Mouse (Mus musculus): ENCODE data around the gene Olfr625-ps1. TPM values are rescaled to one million over a fixed set of nuclear protein-coding genes. Genes with fewer than 3 reads are reported as not detected.
"Not testable (repeated sequence)": the region's sequence is repeated elsewhere in the genome, so short reads cannot be mapped to it uniquely, and the experiment has no call there.

The Olfr625-ps1 gene
- polyA plus RNA-seq, 1 experiment from 2014 or later = not detected

GRCm38 (mm10) chr7:103716398-103716797 lies 33.9 kb downstream of the Olfr625-ps1 start:
- H3K4me3 ChIP-seq (replicated peaks; ENCODE audit: low read depth, low read length); H3K36me3 ChIP-seq (ENCODE audit: control insufficient read depth, insufficient read depth, low read length); H3K27ac ChIP-seq (replicated peaks; ENCODE audit: low read depth, low read length); H3K4me2 ChIP-seq (ENCODE audit: low read length); H3K9me3 ChIP-seq (ENCODE audit: control insufficient read depth, low read length); H3K4me1 ChIP-seq (ENCODE audit: control insufficient read depth, insufficient read depth, low read length); H3K27me3 ChIP-seq (ENCODE audit: control insufficient read depth, insufficient read depth, low read length); ATAC-seq (ENCODE audit: low FRiP score, low TSS enrichment); H3K9ac ChIP-seq (replicated peaks; ENCODE audit: low read length); DNase-seq: not testable (repeated sequence)
- 96% methylated on average over 1 of the region's 1 CpGs for WGBS

DNA sequence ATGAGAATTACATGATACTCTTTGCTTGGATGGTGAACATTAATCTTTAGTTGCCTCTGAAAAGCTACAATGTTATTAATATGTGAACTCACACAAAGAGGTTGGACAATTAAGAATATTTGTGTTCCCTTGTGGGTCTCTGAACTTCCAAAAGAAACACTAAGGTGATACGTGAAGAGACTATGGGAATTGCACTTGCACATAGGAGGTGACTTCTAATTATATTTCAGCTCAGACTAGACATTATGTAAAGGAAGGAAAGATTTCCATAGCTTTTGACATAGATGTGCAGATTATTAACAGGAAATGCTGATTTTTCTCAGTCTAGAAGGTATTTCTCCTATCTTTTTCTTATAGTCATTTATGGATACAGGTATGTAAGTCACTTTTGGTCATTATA lies 47.6 kb downstream of the Olfr625-ps1 start, which contains the start of gene Olfr628:
Gene Olfr628 (plus strand): TSS at position 301 of the 400 bp plus-strand sequence.
- ATAC-seq (ENCODE audit: low FRiP score, low TSS enrichment) = no peak

More for the DNA sequence above, 47.6 kb downstream of the Olfr625-ps1 start, which contains the start of gene Olfr628:
- no peak within 1 kb of the TSS for H3K9ac ChIP-seq (replicated peaks; ENCODE audit: low read length)
- no peak within 1 kb of the TSS for H3K27ac ChIP-seq (replicated peaks; ENCODE audit: low read depth, low read length)
- H3K4me3 ChIP-seq (replicated peaks; ENCODE audit: low read depth, low read length) = no peak within 1 kb of the TSS
- DNase-seq = no peak
- no peak within 1 kb of the TSS for H3K4me2 ChIP-seq (ENCODE audit: low read length)
- H3K36me3 ChIP-seq (ENCODE audit: control insufficient read depth, insufficient read depth, low read length) = no peaks in the 10 kb centered on the region
- H3K27me3 ChIP-seq (ENCODE audit: control insufficient read depth, insufficient read depth, low read length) = no peaks in the 10 kb centered on the region
- no peaks in the 10 kb centered on the region for H3K9me3 ChIP-seq (ENCODE audit: control insufficient read depth, low read length)
- 86% methylated on average over 1 of the region's 1 CpGs for WGBS
- H3K4me1 ChIP-seq (ENCODE audit: control insufficient read depth, insufficient read depth, low read length) = no peaks in the 10 kb centered on the region

Other genes with a start within 250 kb of the Olfr625-ps1 start
- gene Olfr605, start 237.3 kb upstream of the Olfr625-ps1 start, polyA plus RNA-seq (2014; fragmentation: Nextera tagmentation; extraction: Ambion mirVana) = not detected in 2 replicates
- not detected in 2 replicates for gene Olfr606, start 233.7 kb upstream of the Olfr625-ps1 start, polyA plus RNA-seq (2014; fragmentation: Nextera tagmentation; extraction: Ambion mirVana)
- gene Olfr607, start 218.6 kb upstream of the Olfr625-ps1 start, polyA plus RNA-seq (2014; fragmentation: Nextera tagmentation; extraction: Ambion mirVana) = not detected in 2 replicates
- gene Olfr608, start 212.8 kb upstream of the Olfr625-ps1 start, polyA plus RNA-seq (2014; fragmentation: Nextera tagmentation; extraction: Ambion mirVana) = not detected in 2 replicates
- gene Olfr609, start 184.7 kb upstream of the Olfr625-ps1 start, polyA plus RNA-seq (2014; fragmentation: Nextera tagmentation; extraction: Ambion mirVana) = not detected in 2 replicates
- gene Olfr610, start 170.6 kb upstream of the Olfr625-ps1 start, polyA plus RNA-seq (2014; fragmentation: Nextera tagmentation; extraction: Ambion mirVana) = not detected in 2 replicates
- gene Olfr611, start 161.9 kb upstream of the Olfr625-ps1 start, polyA plus RNA-seq (2014; fragmentation: Nextera tagmentation; extraction: Ambion mirVana) = not detected in 2 replicates
- gene Olfr612, start 140.0 kb upstream of the Olfr625-ps1 start, polyA plus RNA-seq (2014; fragmentation: Nextera tagmentation; extraction: Ambion mirVana) = not detected in 2 replicates
- gene Olfr613, start 134.6 kb upstream of the Olfr625-ps1 start, polyA plus RNA-seq (2014; fragmentation: Nextera tagmentation; extraction: Ambion mirVana) = not detected in 2 replicates
- gene Olfr615, start 126.6 kb upstream of the Olfr625-ps1 start, polyA plus RNA-seq (2014; fragmentation: Nextera tagmentation; extraction: Ambion mirVana) = not detected in 2 replicates
- gene Olfr616, start 113.6 kb upstream of the Olfr625-ps1 start, polyA plus RNA-seq (2014; fragmentation: Nextera tagmentation; extraction: Ambion mirVana) = not detected in 2 replicates
- gene Olfr617, start 109.7 kb upstream of the Olfr625-ps1 start, polyA plus RNA-seq (2014; fragmentation: Nextera tagmentation; extraction: Ambion mirVana) = not detected in 2 replicates
- gene Olfr618, start 92.6 kb upstream of the Olfr625-ps1 start, polyA plus RNA-seq (2014; fragmentation: Nextera tagmentation; extraction: Ambion mirVana) = 0.08 and 0.23 TPM in 2 replicates
- gene Olfr619, start 82.1 kb upstream of the Olfr625-ps1 start, polyA plus RNA-seq (2014; fragmentation: Nextera tagmentation; extraction: Ambion mirVana) = not detected in 2 replicates
- not detected in 2 replicates for gene Olfr620, start 70.2 kb upstream of the Olfr625-ps1 start, polyA plus RNA-seq (2014; fragmentation: Nextera tagmentation; extraction: Ambion mirVana)
- not detected in 2 replicates for gene Olfr622, start 40.0 kb upstream of the Olfr625-ps1 start, polyA plus RNA-seq (2014; fragmentation: Nextera tagmentation; extraction: Ambion mirVana)
- gene Olfr623, start 19.0 kb upstream of the Olfr625-ps1 start, polyA plus RNA-seq (2014; fragmentation: Nextera tagmentation; extraction: Ambion mirVana) = not detected in 2 replicates
- gene Olfr624, start 11.5 kb upstream of the Olfr625-ps1 start, polyA plus RNA-seq (2014; fragmentation: Nextera tagmentation; extraction: Ambion mirVana) = not detected in 2 replicates
- gene Olfr243, start 32.0 kb downstream of the Olfr625-ps1 start, polyA plus RNA-seq (2014; fragmentation: Nextera tagmentation; extraction: Ambion mirVana) = not detected in 2 replicates
- not detected in 2 replicates for gene Olfr628, start 47.7 kb downstream of the Olfr625-ps1 start, polyA plus RNA-seq (2014; fragmentation: Nextera tagmentation; extraction: Ambion mirVana)
- not detected in 2 replicates for gene Olfr629, start 62.2 kb downstream of the Olfr625-ps1 start, polyA plus RNA-seq (2014; fragmentation: Nextera tagmentation; extraction: Ambion mirVana)
- not detected in 2 replicates for gene Olfr630, start 74.6 kb downstream of the Olfr625-ps1 start, polyA plus RNA-seq (2014; fragmentation: Nextera tagmentation; extraction: Ambion mirVana)
- not detected in 2 replicates for gene Olfr69, start 88.9 kb downstream of the Olfr625-ps1 start, polyA plus RNA-seq (2014; fragmentation: Nextera tagmentation; extraction: Ambion mirVana)
- not detected in 2 replicates for gene Olfr68, start 97.0 kb downstream of the Olfr625-ps1 start, polyA plus RNA-seq (2014; fragmentation: Nextera tagmentation; extraction: Ambion mirVana)
- gene Olfr67, start 109.1 kb downstream of the Olfr625-ps1 start, polyA plus RNA-seq (2014; fragmentation: Nextera tagmentation; extraction: Ambion mirVana) = not detected in 2 replicates
- gene Hbb-bt, start 131.3 kb downstream of the Olfr625-ps1 start, polyA plus RNA-seq (2014; fragmentation: Nextera tagmentation; extraction: Ambion mirVana) = 856 and 1,369 TPM in 2 replicates
- 2,393 and 3,364 TPM in 2 replicates for gene Hbb-bs, start 145.4 kb downstream of the Olfr625-ps1 start, polyA plus RNA-seq (2014; fragmentation: Nextera tagmentation; extraction: Ambion mirVana)
- gene Hbb-bh2, start 157.8 kb downstream of the Olfr625-ps1 start, polyA plus RNA-seq (2014; fragmentation: Nextera tagmentation; extraction: Ambion mirVana) = not detected in 2 replicates
- gene Hbb-bh1, start 160.4 kb downstream of the Olfr625-ps1 start, polyA plus RNA-seq (2014; fragmentation: Nextera tagmentation; extraction: Ambion mirVana) = 0.78 and 4.0 TPM in 2 replicates
- gene Hbb-y, start 170.5 kb downstream of the Olfr625-ps1 start, polyA plus RNA-seq (2014; fragmentation: Nextera tagmentation; extraction: Ambion mirVana) = 175 and 602 TPM in 2 replicates
- not detected in 2 replicates for gene Olfr66, start 203.5 kb downstream of the Olfr625-ps1 start, polyA plus RNA-seq (2014; fragmentation: Nextera tagmentation; extraction: Ambion mirVana)
- gene Olfr64, start 211.8 kb downstream of the Olfr625-ps1 start, polyA plus RNA-seq (2014; fragmentation: Nextera tagmentation; extraction: Ambion mirVana) = not detected in 2 replicates
- gene Olfr65, start 220.8 kb downstream of the Olfr625-ps1 start, polyA plus RNA-seq (2014; fragmentation: Nextera tagmentation; extraction: Ambion mirVana) = not detected in 2 replicates
- gene Olfr631, start 246.1 kb downstream of the Olfr625-ps1 start, polyA plus RNA-seq (2014; fragmentation: Nextera tagmentation; extraction: Ambion mirVana) = not detected in 2 replicates